Mouse (Mus musculus): ENCODE measurements around the gene Bod1.

GRCm38 (mm10) chr11:31701901-31702300 is 30.2 kb upstream of the Bod1 start:
- no peak for TF ChIP-seq POLR2A (IDR thresholded peaks at IDR 0.05; ENCODE audit: borderline replicate concordance, insufficient read depth, low read length)
- TF ChIP-seq CTCF (IDR thresholded peaks at IDR 0.05; ENCODE audit: borderline replicate concordance, insufficient read depth, low read depth, low read length) = no peak
